Mouse (Mus musculus) naive thymus-derived CD4-positive, alpha-beta T cell, adult 2 months (primary cell): ENCODE measurements around the gene Fpgs.

Experiments
- DNase-seq: peaks from one replicate; pipeline ENCODE4 v3.0.0-alpha.2; 2011; ENCODE audit warnings: low read depth

The Fpgs gene

DNA sequence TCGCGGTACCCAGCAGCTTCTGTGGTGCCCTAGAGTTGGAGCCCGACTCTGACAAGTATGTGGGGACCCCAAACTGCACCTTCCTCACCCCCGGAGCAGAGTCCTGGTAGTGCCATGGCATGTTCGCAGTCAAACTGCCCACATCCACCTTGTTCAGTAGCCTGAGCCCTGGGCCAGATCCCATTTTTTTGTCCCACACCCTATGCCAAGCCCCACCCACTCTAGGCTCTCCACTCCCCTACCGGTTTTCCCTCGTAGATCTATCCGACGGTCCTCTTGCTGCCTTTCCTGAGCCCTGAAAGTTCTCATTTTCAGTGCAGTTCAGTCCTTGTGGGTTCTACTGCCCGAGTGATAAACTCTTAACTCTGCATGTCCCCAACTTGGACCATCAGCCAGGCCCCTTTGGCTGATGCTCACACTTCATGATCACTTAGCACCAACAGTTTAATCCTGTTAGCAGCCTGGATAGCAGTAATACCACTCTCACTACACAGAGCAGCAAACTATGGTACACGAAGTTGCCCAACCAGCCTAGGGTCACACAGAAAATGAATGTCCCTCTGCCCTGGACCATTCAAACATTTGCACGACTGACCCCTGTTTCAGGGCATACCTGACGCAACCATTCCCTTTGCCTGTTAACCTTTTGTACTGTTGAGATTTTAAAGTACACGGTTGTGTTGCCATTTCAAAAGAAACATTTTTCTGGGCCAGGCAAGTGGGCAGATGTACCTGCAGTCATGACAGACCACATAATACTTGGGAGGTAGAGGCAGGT, 2.8 kb downstream of the Fpgs start:
- no peak for DNase-seq

DNA sequence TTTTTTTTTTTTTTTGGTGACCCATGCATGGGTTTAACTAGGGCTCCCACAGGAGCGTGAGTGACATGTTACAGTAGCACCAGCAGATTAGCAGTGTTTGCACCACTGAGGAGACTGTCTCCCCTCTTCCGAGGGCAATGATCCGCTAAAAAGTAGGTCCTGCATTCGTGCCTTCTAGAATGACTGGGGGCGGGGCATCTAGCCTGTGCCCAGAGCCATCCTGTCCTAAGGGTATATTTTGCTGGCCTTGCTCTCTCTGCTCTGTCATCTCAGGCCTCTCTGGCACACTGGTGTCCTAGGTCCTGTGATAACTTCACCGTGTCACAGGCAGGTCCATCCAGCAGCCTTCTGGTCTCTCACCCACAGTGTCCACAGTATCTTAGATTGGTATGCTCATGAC, 4.3 kb downstream of the Fpgs start:
- DNase-seq = no peak

GRCm38 (mm10) chr2:32694691-32695090, 9.3 kb downstream of the Fpgs start:
- DNase-seq = no peak

GRCm38 (mm10) chr2:32693823-32694411, 10.0 kb downstream of the Fpgs start:
- peak; percentile 99 for DNase-seq

DNA sequence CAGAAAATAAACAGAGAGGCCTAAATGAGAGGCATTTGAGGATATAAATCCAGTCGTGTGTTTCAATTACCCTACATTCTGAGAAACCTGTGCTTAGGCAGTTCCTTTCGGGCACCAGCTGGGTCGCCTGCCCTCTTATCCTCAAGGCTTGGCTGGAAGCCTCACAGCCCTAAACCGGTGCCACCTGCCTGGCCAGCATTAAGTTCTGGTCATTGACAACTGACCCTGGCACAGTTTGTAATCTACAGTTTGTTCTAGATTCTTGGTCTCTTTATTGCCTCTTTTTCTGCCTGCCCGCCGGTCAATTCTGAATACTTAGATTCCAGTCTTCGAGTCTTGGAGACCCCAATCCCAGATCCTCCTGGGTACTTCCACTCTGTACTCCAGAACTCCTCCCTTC, 10.7 kb downstream of the Fpgs start:
- no peak for DNase-seq

- DNase-seq = no peak
These were observed 11.4 kb downstream of the Fpgs start for GRCm38 (mm10) chr2:32692496-32692895.

GRCm38 (mm10) chr2:32691041-32691440, 12.9 kb downstream of the Fpgs start:
- DNase-seq = no peak

GRCm38 (mm10) chr2:32689420-32689819, 14.5 kb downstream of the Fpgs start:
- DNase-seq = peak; percentile 96

DNA sequence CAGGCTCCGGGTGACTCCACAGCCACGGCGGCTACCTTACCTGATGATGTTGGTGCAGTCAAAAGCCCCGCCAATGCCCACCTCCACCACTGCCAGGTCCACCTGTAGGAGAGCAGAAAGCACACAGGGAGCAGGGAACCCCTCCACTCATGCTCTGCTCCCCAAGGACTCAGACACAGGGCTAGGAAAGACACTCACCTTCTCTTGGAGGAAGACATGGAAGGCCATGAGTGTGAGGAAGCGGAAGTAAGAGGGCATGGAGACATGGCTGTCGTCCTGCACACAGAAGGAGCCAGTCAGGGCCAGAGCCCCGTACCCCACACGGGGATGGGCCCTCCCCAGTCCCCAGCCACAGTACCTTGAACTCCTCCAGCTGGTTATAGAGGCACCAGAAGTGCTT, 16.4 kb downstream of the Fpgs start:
- DNase-seq = no peak

- no peak for DNase-seq
These were observed 17.3 kb downstream of the Fpgs start for GRCm38 (mm10) chr2:32686640-32687039.

DNA sequence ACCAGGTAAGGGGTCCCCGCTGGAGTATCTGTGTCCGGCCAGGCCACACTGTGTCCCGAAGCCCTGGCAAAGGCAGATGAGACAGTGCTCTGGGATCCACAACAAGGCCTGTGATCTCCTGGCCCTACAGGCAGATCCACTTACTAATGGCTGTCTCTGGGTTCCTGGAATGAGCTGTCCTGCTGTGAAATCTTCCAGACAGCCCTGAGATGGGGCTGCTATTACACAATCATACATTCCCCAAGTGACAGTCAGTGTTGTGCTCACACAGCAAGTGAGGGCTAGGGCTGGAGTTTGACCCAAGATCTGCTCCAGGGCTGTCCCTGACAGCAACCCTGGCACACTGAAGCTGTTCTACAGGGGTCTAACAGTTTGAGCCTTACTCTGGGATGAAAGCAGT, 18.1 kb downstream of the Fpgs start:
- no peak for DNase-seq

- DNase-seq = no peak
These were observed 19.1 kb downstream of the Fpgs start for GRCm38 (mm10) chr2:32684681-32685428.

DNA sequence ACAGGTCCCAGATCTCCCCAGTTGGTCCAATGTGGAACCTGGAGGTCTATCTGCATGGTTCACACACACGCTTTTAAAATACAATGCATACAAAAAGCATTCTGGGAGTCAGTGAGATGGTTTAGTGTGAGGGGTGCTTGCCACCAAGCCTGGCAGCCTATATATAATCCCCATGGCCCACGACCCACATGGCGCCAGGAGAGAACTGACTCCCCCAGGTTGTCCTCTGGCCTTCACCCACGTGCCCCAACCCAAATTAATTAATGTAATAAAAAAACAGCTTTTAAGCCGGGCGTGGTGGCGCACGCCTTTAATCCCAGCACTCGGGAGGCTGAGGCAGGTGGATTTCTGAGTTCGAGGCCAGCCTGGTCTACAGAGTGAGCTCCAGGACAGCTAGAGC, 20.2 kb downstream of the Fpgs start:
- no peak for DNase-seq

- DNase-seq = no peak
These were observed 21.1 kb downstream of the Fpgs start for GRCm38 (mm10) chr2:32682721-32683417.

- DNase-seq = no peak
These were observed 22.2 kb downstream of the Fpgs start for GRCm38 (mm10) chr2:32681754-32682153.

- no peak for DNase-seq
These were observed 22.8 kb downstream of the Fpgs start for GRCm38 (mm10) chr2:32680961-32681650.

- no peak for DNase-seq
These were observed 23.9 kb downstream of the Fpgs start for GRCm38 (mm10) chr2:32680051-32680451.

DNA sequence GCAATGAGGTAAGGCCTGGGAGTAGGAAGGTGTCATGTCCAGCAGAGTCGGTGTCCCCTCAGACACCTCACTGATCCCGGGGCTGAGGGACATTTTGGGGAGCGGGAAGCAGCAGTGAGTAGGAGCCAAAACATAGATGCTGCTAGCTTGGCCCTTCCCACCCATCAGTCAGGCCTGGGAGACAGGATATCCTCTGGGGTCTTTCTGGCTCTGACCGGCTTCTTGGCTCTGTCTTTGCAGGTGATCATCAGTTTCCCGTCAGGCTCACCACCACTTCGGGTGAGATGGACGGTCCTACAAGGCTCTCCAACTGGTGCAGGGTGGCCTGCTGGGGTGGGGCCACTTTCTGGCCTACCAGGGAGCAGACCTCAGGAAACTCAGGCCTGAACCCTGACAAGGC, 26.3 kb downstream of the Fpgs start:
- DNase-seq = no peak

DNA sequence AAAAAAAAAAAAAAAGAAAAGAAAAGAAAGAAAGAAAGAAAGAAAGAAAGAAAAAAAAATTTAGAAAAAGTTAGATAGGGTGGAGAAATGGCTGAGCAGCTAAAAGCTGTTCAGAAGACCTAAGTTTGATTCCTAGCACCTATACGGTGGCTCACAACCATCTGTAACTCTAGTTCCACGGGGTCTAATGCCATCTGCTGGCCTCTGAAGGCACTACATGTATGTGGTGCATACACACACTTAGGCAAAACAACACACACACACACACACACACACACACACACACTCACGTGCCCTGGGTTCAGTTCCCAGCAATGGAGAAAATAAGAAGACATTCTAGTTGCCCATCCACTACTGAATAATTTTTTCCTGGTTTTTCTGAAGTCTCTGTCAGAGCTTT, 27.1 kb downstream of the Fpgs start:
- no peak for DNase-seq

GRCm38 (mm10) chr2:32673176-32673917, 30.6 kb downstream of the Fpgs start:
- no peak for DNase-seq

GRCm38 (mm10) chr2:32671907-32672595, 31.9 kb downstream of the Fpgs start:
- DNase-seq = no peak
